Comparison of ENCODE assay signal across 8 mouse cellular contexts in genomic region chr1:149758092-149758782, GRCm38 (mm10).
DNase-seq lines count a peak whose midpoint lies in the region; ATAC-seq lines count a peak whose summit lies in the region.

No protein-coding gene starts in this region.

- H3K36me3 ChIP-seq in forebrain, embryonic 16.5 days (ENCODE audit: control insufficient read depth, insufficient read depth) = no peaks in the 10 kb centered on the region
- H3K36me3 ChIP-seq in midbrain, embryonic 12.5 days = no peaks in the 10 kb centered on the region
- H3K36me3 ChIP-seq in kidney, embryonic 16.5 days (ENCODE audit: insufficient read depth, low read length) = no peaks in the 10 kb centered on the region

- DNase-seq in frontal cortex, postnatal 10 days (ENCODE audit: low spot score in 2 of 2) = no peak
- peak; percentile 4 for DNase-seq in right cerebral cortex, postnatal 25 days
- DNase-seq in right cerebral cortex, postnatal 4 days = no peak
- no peak for DNase-seq in ovary, postnatal 10 days (ENCODE audit: low spot score)

- no peak overlapping the region for H3K9ac ChIP-seq in forebrain, embryonic 16.5 days (replicated peaks; ENCODE audit: low read depth, low read length)
- no peak overlapping the region for H3K9ac ChIP-seq in midbrain, embryonic 12.5 days (replicated peaks)
- no peak overlapping the region for H3K9ac ChIP-seq in kidney, embryonic 16.5 days (replicated peaks; ENCODE audit: low read length)

- 94% methylated on average over 1 of the region's 1 CpGs for WGBS in forebrain, embryonic 16.5 days
- 90% methylated on average over 1 of the region's 1 CpGs for WGBS in midbrain, embryonic 12.5 days
- WGBS in kidney, embryonic 16.5 days = 79% methylated on average over 1 of the region's 1 CpGs

- H3K27me3 ChIP-seq in forebrain, embryonic 16.5 days (replicated peaks; ENCODE audit: control insufficient read depth, insufficient read depth, low read length) = no peaks in the 10 kb centered on the region
- no peaks in the 10 kb centered on the region for H3K27me3 ChIP-seq in midbrain, embryonic 12.5 days
- H3K27me3 ChIP-seq in kidney, embryonic 16.5 days (ENCODE audit: insufficient read depth, low read length) = no peaks in the 10 kb centered on the region

- H3K27ac ChIP-seq in forebrain, embryonic 16.5 days (ENCODE audit: low read length) = no peak overlapping the region
- H3K27ac ChIP-seq in midbrain, embryonic 12.5 days (replicated peaks) = no peak overlapping the region
- no peak overlapping the region for H3K27ac ChIP-seq in kidney, embryonic 16.5 days (ENCODE audit: low read length)

- peak; percentile 88 for ATAC-seq in frontal cortex, adult (ENCODE audit: low TSS enrichment)
- ATAC-seq in forebrain, embryonic 16.5 days = peak; percentile 73; the same call in 1 of the 2 replicates
- ATAC-seq in midbrain, embryonic 12.5 days (ENCODE audit: low FRiP score, low read depth) = peak; percentile 63
- ATAC-seq in kidney, embryonic 16.5 days (ENCODE audit: low FRiP score, low TSS enrichment) = no peak

- H3K4me3 ChIP-seq in forebrain, embryonic 16.5 days (replicated peaks; ENCODE audit: low read length) = no peak overlapping the region
- H3K4me3 ChIP-seq in midbrain, embryonic 12.5 days = no peak overlapping the region
- no peak overlapping the region for H3K4me3 ChIP-seq in kidney, embryonic 16.5 days (ENCODE audit: low read length)

- no peaks in the 10 kb centered on the region for H3K9me3 ChIP-seq in forebrain, embryonic 16.5 days (ENCODE audit: control insufficient read depth, low read length)
- H3K9me3 ChIP-seq in midbrain, embryonic 12.5 days = no peaks in the 10 kb centered on the region
- H3K9me3 ChIP-seq in kidney, embryonic 16.5 days (ENCODE audit: low read length) = no peaks in the 10 kb centered on the region

- H3K4me2 ChIP-seq in forebrain, embryonic 16.5 days (ENCODE audit: low read length) = no peak overlapping the region
- H3K4me2 ChIP-seq in midbrain, embryonic 12.5 days (replicated peaks) = no peak overlapping the region
- H3K4me2 ChIP-seq in kidney, embryonic 16.5 days (replicated peaks; ENCODE audit: low read depth, low read length) = no peak overlapping the region

- no peaks in the 10 kb centered on the region for H3K4me1 ChIP-seq in forebrain, embryonic 16.5 days (replicated peaks; ENCODE audit: control insufficient read depth, insufficient read depth, low read length)
- H3K4me1 ChIP-seq in midbrain, embryonic 12.5 days = no peaks in the 10 kb centered on the region
- H3K4me1 ChIP-seq in kidney, embryonic 16.5 days (ENCODE audit: insufficient read depth, low read length) = no peaks in the 10 kb centered on the region
